Mouse (Mus musculus) erythroblast, embryonic 14.5 days (primary cell): ENCODE measurements around the gene Dennd5a.

Experiments used
- GATA1 ChIP-seq: IDR thresholded peaks from 2 replicates; pipeline ENCODE4 v1.6.1; 2012; ENCODE audit warnings: low read length, inconsistent platforms, mixed read lengths
- TAL1 ChIP-seq: IDR thresholded peaks from 3 replicates; pipeline ENCODE4 v1.6.1; 2012; ENCODE audit warnings: low read length, inconsistent platforms, mixed read lengths

- TF ChIP-seq GATA1, result no peak
- no peak for TF ChIP-seq TAL1
These were observed 46.4 kb upstream of the Dennd5a start for GRCm38 (mm10) chr7:110006471-110007195.
